Mouse (Mus musculus) stomach, postnatal 0 days (tissue): ENCODE results near the gene Nr2c2ap. TPM values are rescaled to one million over a fixed set of nuclear protein-coding genes. Genes with fewer than 3 reads are reported as not detected.

Experiments
- ATAC-seq: fragments of 200-750 bp; cut with Nextera tagmentation; 2 replicates; pipeline ENCODE4 v1.8.0; 2017; ENCODE audit not compliant: low FRiP score, low TSS enrichment
- DNase-seq: peaks from one replicate; pipeline ENCODE4 v3.0.0-alpha.2; 2016; ENCODE audit warnings: low spot score
- H3K27ac ChIP-seq: fragments of 300-500 bp; sonication (generic); replicated peaks from 2 replicates; pipeline ENCODE4 v1.5.1; 2014; ENCODE audit warnings: mild to moderate bottlenecking, control low read depth
- H3K27me3 ChIP-seq: fragments of 300-500 bp; sonication (generic); 2 replicates; pipeline ENCODE4 v1.6.1; 2014; ENCODE audit warnings: low read length; ENCODE audit not compliant: control insufficient read depth, insufficient read depth
- H3K36me3 ChIP-seq: fragments of 300-500 bp; sonication (generic); 2 replicates; pipeline ENCODE4 v1.6.1; 2014; ENCODE audit warnings: low read length, mixed read lengths; ENCODE audit not compliant: control insufficient read depth, insufficient read depth
- H3K4me1 ChIP-seq: fragments of 300-500 bp; sonication (generic); replicated peaks from 2 replicates; pipeline ENCODE4 v1.6.1; 2014; ENCODE audit warnings: antibody characterized with exemption; ENCODE audit not compliant: control insufficient read depth, insufficient read depth
- H3K4me2 ChIP-seq: fragments of 300-500 bp; sonication (generic); replicated peaks from 2 replicates; pipeline ENCODE4 v1.6.1; 2014; ENCODE audit warnings: low read depth, mild to moderate bottlenecking, control low read depth, moderate library complexity
- H3K4me3 ChIP-seq: fragments of 300-500 bp; sonication (generic); 2 replicates; pipeline ENCODE4 v1.5.1; 2014; ENCODE audit warnings: low read depth, low read length, control low read depth
- H3K9ac ChIP-seq: fragments of 300-500 bp; sonication (generic); 2 replicates; pipeline ENCODE4 v1.6.1; 2014; ENCODE audit warnings: mild to moderate bottlenecking, low read length, control low read depth, mixed read lengths
- H3K9me3 ChIP-seq: fragments of 300-500 bp; sonication (generic); 2 replicates; pipeline ENCODE4 v1.6.1; 2016; ENCODE audit warnings: low read length; ENCODE audit not compliant: control insufficient read depth
- CTCF ChIP-seq: IDR thresholded peaks from 2 replicates; pipeline ENCODE4 v1.5.1; 2016; ENCODE audit warnings: antibody characterized with exemption, low read depth, mild to moderate bottlenecking, moderate library complexity
- EP300 ChIP-seq: optimal IDR thresholded peaks from 2 replicates; pipeline ENCODE3; 2016; ENCODE audit warnings: antibody characterized with exemption
- WGBS: fragments of 180-500 bp; shearing (Covaris S2); extraction: QIAGEN DNeasy Blood & Tissue Kit; methylation state at CpG from one replicate; pipeline ENCODE4 v1.1.7; 2014; 5-methylcytosine and 5-hydroxymethylcytosine counted together
- polyA plus RNA-seq: library from polyadenylated mRNA; unstranded; fragments of >200 nt; fragmentation: Nextera tagmentation; extraction: Ambion mirVana; gene quantifications from 2 replicates; pipeline ENCODE4 v1.2.1, GENCODE M21; 2015

The Nr2c2ap gene
- polyA plus RNA-seq, result 31.9 and 33.6 TPM in 2 replicates

- ATAC-seq, result peak; percentile 91
- H3K27ac ChIP-seq, result no peak within 1 kb of the TSS
- peak within 1 kb of the TSS; percentile 77 for H3K4me2 ChIP-seq
- H3K4me3 ChIP-seq, result peak within 1 kb of the TSS; percentile 62
- under 1% methylated on average over 37 of the region's 37 CpGs for WGBS
- no peaks in the 10 kb centered on the region for H3K9me3 ChIP-seq
- H3K36me3 ChIP-seq, result peaks cover 8% of the 10 kb centered on the region
- peak within 1 kb of the TSS; percentile 75 for H3K9ac ChIP-seq
- no peaks in the 10 kb centered on the region; the same call in 1 of the 2 replicates for H3K4me1 ChIP-seq
- TF ChIP-seq EP300 (no peak), CTCF (0 out of 2 replicates have a peak, but pooled peaks have one; percentile 17)
- peak; percentile 92 for DNase-seq
- no peaks in the 10 kb centered on the region for H3K27me3 ChIP-seq
These were observed at the start of gene Nr2c2ap for GRCm38 (mm10) chr8:70131166-70131883. Nr2c2ap (plus strand) TSS chr8:70131333.

GRCm38 (mm10) chr8:70081976-70082375 lies 49.2 kb upstream of the Nr2c2ap start:
- no peaks in the 10 kb centered on the region for H3K9me3 ChIP-seq
- H3K4me1 ChIP-seq, result no peaks in the 10 kb centered on the region
- no peak overlapping the region for H3K4me2 ChIP-seq
- 80% methylated on average over 2 of the region's 2 CpGs for WGBS
- peaks cover 18% of the 10 kb centered on the region for H3K27me3 ChIP-seq
- no peak overlapping the region for H3K27ac ChIP-seq
- no peak for DNase-seq
- no peak overlapping the region for H3K4me3 ChIP-seq
- no peak for ATAC-seq
- H3K9ac ChIP-seq, result no peak overlapping the region
- no peak for TF ChIP-seq EP300
- TF ChIP-seq CTCF, result no peak
- H3K36me3 ChIP-seq, result no peaks in the 10 kb centered on the region

- Histone ChIP-seq H3K36me3 (no peaks in the 10 kb centered on the region), H3K9me3 (no peaks in the 10 kb centered on the region), H3K4me2 (peak within 1 kb of the TSS; percentile 53), H3K4me3 (peak within 1 kb of the TSS; percentile 37), H3K27me3 (peaks cover 25% of the 10 kb centered on the region), H3K9ac (no peak within 1 kb of the TSS), H3K27ac (no peak within 1 kb of the TSS), H3K4me1 (no peaks in the 10 kb centered on the region)
- WGBS, result 1% methylated on average over 26 of the region's 26 CpGs
- TF ChIP-seq CTCF (no peak), EP300 (no peak)
- DNase-seq (peak; percentile 70), ATAC-seq (no peak)
These were observed 47.8 kb upstream of the Nr2c2ap start, which contains the start of gene Hapln4 for GRCm38 (mm10) chr8:70083285-70083684. Hapln4 (plus strand) TSS chr8:70083457.

GRCm38 (mm10) chr8:70084191-70085065 lies 46.7 kb upstream of the Nr2c2ap start:
- Histone ChIP-seq H3K9me3 (no peaks in the 10 kb centered on the region), H3K27ac (no peak overlapping the region), H3K4me1 (no peaks in the 10 kb centered on the region), H3K27me3 (peaks cover 25% of the 10 kb centered on the region), H3K9ac (no peak overlapping the region), H3K4me3 (peak overlapping the region; percentile 37), H3K4me2 (peak overlapping the region; percentile 53), H3K36me3 (no peaks in the 10 kb centered on the region)
- TF ChIP-seq CTCF, result 0 out of 2 replicates have a peak, but pooled peaks have one; percentile 25
- no peak for TF ChIP-seq EP300
- ATAC-seq (no peak), DNase-seq (no peak)
- 3% methylated on average over 65 of the region's 71 CpGs for WGBS

GRCm38 (mm10) chr8:70086151-70086550 lies 45.0 kb upstream of the Nr2c2ap start:
- Histone ChIP-seq H3K9me3 (no peaks in the 10 kb centered on the region), H3K27me3 (peaks cover 25% of the 10 kb centered on the region), H3K4me3 (no peak overlapping the region), H3K27ac (no peak overlapping the region), H3K36me3 (no peaks in the 10 kb centered on the region), H3K4me1 (no peaks in the 10 kb centered on the region), H3K4me2 (no peak overlapping the region), H3K9ac (no peak overlapping the region)
- no peak for DNase-seq
- TF ChIP-seq EP300 (no peak), CTCF (no peak)
- 52% methylated on average over 1 of the region's 1 CpGs for WGBS
- no peak for ATAC-seq
